Mouse (Mus musculus) gastrocnemius, postnatal 36 days (tissue): ENCODE results near the gene Trim16. TPM values are rescaled to one million over a fixed set of nuclear protein-coding genes. Genes with fewer than 3 reads are reported as not detected.

ENCODE experiments used
- DNase-seq, 2 experiments: peaks; one replicate each; pipeline ENCODE4 v3.0.0; 2022
- intact Hi-C: fragments of 180-260 bp; cut with DNase I; formaldehyde crosslinking; loops from one replicate; pipeline ENCODE4 v1.15.1; 2025
- long read RNA-seq, 2 experiments: library from polyadenylated mRNA; stranded (forward); transcript quantifications; one replicate each; pipeline ENCODE4 v2.0.0; 2021
- total RNA-seq, 2 experiments: library from RNA; stranded (reverse); gene quantifications; 2 replicates each; pipeline ENCODE4 v1.2.3; 2021

The Trim16 gene
- 10 to 100 TPM; 34.2 to 40.7 TPM for total RNA-seq
- long read RNA-seq, experiment 1, transcript Trim16-201 (6 exons, 3,906 nt), result major isoform, 18 of 21 reads
- long read RNA-seq, experiment 1, partial matches to known transcripts, result 1 of 21 reads
- long read RNA-seq, experiment 1, other reads (novel, unspliced or antisense), result 2 of 21 reads
- long read RNA-seq, experiment 2, transcript Trim16-201 (6 exons, 3,906 nt), result major isoform, 17 of 27 reads
- long read RNA-seq, experiment 2, partial matches to known transcripts, result 2 of 27 reads
- long read RNA-seq, experiment 2, other reads (novel, unspliced or antisense), result 8 of 27 reads

DNA sequence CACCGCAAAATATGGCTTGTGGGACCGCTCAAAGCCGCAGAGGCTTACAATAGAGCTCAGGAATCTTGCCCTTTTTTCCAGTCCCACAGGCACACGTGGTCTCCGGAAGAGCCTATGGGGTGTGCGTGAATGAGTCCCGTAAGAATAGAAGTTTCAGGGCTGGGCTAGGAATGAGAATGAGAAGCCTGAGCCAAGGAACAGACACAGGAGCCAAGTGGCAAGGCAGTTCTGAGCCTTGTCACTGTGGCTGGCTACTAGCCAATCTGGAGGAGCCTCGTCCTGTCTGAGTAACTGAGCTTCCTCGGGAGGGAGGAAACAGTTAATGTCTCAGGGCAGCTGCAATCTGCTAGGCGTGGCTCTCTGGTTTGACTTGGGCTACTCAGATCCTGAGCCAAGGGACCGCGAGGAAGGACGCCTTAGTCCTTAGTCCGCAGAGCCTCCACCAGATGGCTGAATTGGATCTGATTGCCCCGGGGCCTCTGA is at the start of gene Trim16:
TSS of gene Trim16 (plus strand) at position 173 of the 483 bp plus-strand sequence.
- intact Hi-C loops, result no loop called here
- DNase-seq, result peak; percentile 71 to 84

DNA sequence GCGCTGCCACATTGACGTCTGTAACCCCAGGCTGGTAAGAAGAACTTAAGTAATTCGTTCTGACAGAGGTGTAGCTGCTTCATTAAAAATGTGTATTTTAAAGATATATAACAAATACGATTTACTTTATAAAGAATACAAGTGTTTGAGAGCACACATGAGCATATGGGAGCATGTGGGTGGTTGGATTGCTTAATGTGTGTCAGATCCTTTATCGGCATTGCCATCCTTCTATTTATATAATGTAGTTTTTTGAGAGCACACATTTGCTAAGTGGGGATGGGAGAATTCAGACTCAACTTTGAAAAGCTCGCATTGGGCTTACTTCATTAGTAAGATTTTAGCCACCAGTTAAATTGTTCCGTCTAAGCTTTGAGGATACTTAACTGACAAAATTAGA is 43.5 kb upstream of the Trim16 start:
- intact Hi-C loops, result no loop called here

DNA sequence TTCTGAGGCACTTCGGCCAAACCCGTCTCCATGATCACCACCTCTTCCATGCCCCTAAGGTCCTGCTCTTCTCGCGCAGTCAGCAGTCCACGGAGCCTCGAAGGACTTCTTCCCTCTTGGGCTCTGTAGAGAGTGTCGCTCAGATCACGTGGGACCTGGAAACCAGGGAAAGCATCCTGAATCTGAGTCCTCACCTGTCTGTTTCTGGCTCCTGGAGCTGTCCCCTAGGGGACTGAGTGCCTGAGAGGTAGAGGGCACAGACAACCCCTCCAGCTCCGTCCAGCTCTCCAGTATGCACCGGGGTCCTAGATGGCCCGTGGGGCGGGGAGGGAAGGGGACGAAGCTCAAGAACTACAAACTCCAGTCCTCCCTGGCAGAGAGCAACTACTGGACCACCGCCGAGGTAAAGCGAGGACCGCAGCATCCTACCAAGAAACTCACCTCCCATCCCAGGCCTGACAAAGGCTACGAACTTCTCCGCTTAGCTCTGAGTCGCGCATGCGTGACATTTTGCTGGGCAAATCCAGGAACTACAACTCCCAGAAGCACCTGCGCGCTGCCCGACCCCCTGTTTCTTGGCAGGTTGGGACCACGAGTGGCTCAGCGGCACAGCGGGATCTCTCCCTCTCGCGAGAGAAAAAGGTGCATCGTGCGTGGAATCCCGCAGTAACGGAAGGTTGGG is 31.0 kb upstream of the Trim16 start, which contains the start of gene Zfp286:
TSS of gene Zfp286 (minus strand) at position 528 of the 682 bp plus-strand sequence.
- intact Hi-C loops, result no loop called here
- DNase-seq, result peak; percentile 66 to 68

More for the DNA sequence above, 43.5 kb upstream of the Trim16 start:
- no peak for DNase-seq

DNA sequence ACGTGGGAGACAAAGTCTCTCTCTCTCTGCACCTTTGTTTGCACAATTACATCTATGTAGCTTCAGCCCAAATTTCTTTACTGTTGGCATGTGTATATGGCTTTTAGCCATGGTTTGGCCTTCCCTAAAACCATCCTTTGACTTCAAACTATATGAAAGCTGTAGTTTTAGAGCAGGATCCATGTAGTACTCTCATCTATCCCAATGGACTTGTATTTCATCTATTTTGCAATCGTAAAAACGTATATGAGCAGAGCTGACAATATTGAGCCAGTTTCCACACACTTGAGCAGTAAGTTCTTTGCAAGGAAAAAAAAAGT is 30.5 kb upstream of the Trim16 start:
- DNase-seq, result no peak
- intact Hi-C loops, result no loop called here

DNA sequence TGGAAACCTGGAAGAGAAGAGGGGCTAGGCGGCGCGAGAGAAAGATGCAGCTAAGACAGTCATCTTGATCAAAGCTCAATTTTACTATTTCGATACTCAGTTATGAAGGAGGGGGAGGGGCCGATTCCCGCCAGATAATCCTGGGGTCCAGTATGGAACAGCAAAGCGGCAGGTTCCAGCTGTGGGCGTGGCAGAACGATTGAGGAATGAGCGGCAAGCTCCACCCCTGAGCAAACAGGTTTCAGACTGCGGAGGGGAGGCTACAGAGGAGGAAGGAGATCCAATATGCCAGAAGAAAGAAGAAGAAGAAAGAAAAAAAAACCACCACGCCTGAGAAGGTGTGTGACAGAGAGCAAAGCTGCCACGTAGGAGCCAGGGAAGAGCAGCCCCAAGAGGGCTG is 15.9 kb upstream of the Trim16 start:
- no peak for DNase-seq
- intact Hi-C loops, result no loop called here

DNA sequence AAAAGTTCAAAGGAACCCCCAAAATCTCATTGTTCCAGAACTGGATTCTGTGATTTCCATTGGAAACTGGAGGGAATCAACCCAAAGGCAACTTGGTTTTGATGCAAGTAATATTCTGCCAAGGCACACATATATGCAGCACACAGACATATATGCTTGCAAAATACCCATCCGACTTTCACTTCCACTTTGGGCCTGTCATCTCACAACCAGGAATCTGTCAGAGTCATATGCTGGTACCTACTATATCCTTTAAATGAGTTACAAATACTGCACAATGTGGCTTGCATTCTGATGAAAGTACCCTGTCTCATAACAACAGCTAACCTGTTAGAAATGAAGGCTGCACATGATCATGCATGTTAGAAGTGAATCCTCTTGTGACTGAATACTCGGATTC is 12.1 kb upstream of the Trim16 start:
- no peak for DNase-seq
- intact Hi-C loops, result loop anchor here (5.0 kb wide), 1 partner anchor 51 kb away; no protein-coding TSS in a partner anchor

DNA sequence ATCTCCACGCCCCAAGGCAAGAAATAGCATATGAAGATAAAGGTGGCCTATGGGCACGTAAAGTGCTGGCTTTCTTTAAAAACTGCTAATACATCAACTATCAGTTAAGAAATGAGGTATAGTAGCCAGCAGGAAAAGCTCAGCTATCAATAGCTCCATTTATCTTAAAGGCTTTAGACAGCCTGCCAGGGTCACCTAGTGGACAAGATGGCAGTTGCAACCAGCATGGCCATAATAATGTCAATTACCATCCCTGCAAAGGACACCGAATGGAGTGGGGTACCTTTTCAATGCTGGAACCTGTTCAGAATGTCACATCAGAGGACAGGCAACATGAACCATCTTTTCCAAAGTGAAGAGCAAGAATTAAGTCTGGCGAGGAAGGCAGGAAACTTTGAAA is 10.8 kb upstream of the Trim16 start:
- intact Hi-C loops, result loop anchor here (5.0 kb wide), 1 partner anchor 52 kb away; no protein-coding TSS in a partner anchor

DNA sequence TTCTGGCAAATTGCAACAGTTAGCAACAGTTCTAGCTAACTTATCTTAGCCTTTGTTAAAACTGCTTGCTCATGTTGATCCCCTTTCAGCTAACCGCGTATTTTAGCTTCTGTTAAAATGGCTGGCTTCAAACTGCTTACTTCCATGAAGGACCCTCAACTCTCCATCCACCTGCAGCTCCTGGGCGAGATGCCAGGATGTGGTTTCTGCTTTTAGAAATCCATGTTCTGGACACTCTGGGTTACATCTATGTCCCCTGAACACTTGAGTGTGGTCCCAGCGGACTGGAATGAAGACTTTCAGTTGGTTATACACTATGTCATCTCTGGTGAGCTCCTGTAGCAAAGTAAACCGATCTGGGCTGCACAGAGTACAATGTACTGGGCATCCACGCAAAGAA is 7.8 kb upstream of the Trim16 start:
- intact Hi-C loops, result no loop called here
- no peak for DNase-seq

More for the DNA sequence above, 10.8 kb upstream of the Trim16 start:
- DNase-seq, result no peak

DNA sequence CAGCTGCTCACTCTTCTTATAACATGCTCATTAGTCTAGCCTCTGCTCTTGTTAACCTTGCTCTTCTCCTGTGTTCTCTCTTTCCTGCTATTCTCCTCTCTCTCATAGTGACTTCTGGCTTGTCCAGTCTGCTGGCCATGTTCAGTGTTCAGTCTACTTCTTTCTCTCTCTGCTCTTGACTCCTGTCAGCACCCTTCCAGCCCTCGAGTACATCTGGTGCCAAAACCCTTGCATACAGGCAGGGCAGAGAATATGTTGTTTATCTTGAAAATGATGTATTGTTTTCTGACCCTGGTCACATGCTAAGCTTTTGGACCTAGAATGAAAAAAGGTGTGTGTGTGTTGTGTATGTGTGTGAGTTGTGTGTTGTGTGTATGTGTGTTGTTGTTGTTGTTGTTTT is 6.5 kb upstream of the Trim16 start:
- intact Hi-C loops, result no loop called here
- no peak for DNase-seq

DNA sequence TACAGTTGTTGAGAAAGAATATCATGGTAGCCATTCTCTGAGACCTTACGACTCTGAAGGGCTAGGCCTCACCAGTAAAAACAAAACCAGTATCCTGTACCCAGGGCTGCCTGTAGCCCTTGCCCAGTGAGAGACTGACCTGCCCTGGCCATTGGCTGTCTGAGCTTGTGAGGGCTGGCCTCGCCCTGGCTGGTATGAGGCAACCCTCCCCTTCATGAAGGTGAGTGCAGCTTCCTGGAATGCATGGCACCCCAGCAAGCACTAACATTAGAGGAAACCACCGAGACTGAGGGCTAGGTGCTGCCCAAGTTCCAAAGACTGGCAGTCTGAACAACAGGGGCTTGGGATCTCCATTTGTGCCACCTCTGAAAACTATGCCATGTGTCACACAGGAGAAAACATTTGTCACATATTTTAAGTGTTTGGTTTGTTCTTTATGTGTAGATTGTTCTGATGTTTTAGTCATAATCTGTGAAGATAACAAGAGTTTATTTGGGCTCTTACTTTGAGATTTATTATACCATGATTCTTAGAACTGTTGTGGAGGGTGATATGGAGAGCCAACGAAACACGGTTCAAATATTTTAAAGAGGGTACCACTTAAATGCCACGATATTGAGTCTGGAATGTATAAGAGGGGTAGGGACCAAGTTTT is 5.9 kb upstream of the Trim16 start:
- intact Hi-C loops, result no loop called here
- no peak for DNase-seq

DNA sequence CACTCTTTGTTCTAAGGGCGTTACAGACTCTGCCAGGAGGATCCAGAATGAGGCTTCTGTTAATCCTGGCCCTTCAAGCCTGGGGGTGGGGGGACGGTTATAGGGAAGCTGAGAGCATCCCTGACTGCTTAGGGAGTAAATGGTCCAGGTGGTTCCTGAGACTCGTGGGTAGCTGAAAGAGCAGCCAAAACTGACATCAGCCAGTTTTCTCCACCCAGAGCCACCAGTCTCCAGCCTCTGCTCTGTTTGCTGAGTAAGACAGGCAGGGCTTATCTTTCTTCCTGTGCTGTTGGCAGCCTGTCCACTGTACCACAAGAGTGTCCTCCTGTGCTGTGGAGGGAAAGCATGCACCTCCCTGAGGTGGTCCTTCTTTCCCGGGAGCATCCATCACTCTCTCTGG is 5.4 kb upstream of the Trim16 start:
- intact Hi-C loops, result no loop called here
- DNase-seq, result no peak

DNA sequence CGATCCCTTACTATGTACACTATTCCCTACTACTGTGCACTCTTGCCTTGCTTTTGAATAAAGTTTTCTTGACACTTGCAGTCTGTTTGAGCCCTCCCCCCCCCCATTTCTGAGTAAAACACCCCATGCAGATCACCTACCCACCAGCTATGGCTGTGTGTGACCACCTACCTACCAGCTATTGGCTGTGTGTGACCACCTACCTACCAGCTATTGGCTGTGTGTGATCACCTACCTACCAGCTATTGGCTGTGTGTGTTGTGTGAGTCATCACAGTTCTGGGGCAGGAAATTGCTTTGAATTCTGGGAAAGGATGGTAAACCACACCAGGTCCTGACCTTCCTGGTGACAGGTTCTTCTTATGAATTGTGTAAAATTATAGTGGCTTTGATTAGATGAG is 4.6 kb upstream of the Trim16 start:
- DNase-seq, result no peak
- intact Hi-C loops, result no loop called here

DNA sequence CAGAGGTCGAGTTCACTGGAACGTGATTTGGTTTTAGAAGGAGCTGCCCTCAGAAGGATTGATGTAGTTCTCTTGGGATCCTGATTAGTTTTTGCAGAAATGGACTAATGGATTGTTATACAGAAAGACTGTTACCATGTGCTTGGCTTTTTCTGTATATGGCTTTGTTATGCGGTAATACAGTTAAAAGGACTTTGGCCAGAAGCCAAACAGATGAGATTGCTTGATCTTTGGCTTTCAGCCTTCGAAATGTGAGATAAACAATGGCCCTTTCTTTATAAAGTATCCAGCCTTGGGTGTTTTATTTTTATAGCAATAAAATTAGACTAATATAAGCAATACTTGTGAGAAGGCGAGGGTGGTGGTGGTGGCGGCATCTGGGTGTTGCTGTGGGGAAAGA is 3.4 kb upstream of the Trim16 start:
- intact Hi-C loops, result no loop called here
- DNase-seq, result no peak

DNA sequence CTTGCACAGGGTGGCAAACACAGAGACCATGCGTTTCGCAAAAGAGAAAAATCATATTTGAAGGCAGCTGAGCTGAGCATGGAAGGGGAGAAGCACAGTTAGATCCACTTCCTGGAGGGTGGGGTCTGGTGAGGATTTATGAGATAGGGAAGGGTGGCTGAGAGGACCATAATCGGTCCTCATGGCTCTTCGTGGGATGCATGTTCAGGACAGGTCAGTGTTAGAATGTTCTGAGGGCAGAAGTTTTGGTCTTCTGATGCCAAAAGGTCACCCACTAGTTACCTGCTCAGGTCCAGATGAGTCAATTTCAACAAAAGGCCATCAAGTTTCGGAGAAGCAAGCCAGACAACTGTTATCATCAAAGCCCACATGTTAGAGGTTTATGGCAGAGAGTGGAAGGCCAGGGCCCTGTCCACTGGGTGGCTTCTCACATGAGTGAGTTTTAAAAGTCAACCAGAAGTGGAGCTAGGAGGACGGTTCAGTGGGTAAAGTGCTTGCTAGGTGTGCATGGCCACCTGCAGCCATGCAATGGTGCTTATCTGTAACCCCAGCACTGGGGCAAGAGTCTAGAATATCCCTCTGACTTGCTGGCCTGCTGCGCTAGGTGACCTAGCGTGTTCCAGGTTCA is 858 bp upstream of the Trim16 start:
- DNase-seq, result no peak
- intact Hi-C loops, result no loop called here

DNA sequence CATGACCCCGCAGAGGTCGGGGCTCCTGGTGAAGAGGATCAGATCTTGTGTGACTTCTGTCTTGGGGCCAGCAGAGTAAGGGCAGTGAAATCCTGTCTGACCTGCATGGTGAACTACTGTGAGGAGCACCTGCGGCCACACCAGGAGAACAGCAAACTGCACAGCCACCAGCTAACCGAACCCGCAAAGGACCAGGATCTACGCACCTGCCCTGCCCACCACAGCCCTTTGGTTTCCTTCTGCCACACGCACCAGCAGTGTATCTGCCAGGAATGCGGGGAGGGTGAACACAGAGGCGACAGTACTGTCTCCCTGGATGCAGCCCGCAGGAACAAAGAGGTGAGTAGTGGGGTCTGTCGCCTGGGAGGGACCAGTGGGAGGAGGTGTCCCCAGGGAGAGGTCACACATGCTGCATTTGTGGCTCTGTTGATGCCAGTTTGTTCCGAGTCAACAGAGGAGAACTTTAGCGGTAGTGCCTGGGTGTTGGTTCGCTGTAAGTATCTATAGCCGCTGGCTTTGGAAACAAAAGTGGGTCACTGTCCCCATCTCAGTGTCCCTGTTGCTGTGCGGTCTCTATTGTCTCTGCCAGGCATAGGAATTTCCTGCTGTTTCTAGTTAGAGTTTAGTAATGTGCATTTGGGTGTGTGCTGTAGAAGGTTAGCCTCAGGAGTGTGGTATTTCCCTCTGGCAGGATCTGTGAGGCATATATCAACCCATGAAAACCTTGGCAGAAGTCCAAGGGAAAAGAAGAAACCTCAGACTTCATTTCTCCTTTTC is 818 bp downstream of the Trim16 start:
- intact Hi-C loops, result no loop called here

DNA sequence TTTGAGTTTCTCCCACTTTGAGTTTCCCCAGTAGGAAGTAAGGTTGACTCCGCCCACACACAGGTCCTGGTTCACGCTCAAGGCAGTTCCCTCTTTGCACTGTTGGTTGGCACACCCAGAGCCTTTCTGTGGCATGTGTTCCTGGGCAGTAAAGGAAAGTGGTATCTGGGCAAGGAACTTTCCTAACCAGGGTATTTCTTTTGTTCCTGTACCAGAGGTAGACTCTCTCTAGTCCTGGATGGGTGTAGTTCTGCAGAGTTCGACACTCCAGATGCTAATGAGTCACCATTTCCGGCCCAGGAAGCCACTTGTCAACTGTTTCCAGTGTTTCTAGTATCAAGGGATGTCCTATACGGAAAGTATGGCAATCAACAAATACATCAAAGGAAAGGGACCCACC is 1.9 kb downstream of the Trim16 start:
- no peak for DNase-seq
- intact Hi-C loops, result no loop called here

More for the DNA sequence above, 818 bp downstream of the Trim16 start:
- no peak for DNase-seq

DNA sequence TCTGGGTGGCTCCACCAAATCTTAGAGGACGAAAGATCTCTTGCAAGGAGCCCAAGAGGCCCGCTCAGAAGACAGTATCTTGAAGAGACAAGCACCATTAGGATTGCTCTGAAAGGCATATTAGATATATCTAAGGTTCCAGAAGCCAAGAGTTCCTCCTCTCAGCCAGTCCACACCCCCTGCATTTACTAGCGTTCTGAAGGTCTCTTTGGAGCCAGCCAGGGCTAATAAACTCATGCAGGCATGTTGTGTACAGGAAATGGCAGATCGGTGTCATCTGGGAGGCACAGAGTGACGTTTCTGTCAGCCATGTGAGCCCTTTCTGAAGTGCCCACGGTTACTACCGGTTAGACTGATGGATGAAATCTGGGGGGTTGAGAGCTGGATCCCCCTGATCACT is 4.2 kb downstream of the Trim16 start:
- intact Hi-C loops, result no loop called here
- DNase-seq, result no peak

DNA sequence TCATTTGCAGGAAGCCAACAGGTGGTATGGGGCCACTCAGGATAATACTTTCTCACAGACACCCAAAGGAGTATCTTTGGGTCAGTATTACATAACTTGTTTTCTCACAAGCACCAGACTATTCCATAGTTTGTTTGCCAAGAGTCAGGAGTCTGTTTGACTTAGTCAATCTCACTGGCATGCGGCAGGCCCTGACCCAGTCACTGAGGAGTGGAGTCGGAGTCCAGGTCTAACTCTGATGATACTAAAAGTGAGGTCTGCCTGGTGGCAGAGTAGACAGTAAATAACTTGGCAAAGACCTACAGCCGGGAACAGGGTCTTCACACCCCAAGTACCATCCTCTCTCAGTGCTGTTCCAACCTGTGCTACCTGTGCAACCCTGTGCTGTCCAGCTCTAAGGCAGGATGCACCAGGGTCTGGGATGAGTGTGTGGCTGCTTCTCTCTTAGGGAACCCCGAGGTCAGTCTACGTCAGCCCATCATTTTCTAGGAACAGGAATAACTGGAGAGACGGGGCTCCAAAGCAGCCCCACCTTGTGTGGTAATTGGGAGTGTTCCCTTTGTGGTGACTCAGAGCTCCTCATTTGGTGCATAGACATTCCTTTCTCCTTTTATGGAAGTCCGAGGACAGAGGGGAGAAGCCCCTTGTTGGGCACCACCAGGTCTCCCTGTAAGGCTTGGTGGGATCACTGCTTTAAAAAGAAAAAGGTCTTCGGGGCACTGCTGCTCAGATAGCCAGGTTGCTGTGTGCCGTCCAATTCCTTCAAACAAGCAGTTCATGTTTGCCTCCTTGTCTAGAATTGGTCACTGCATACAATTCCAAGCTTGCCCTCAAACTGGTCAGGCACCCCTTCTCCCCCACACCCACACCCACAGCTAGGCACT is 5.4 kb downstream of the Trim16 start:
- DNase-seq, result no peak
- intact Hi-C loops, result no loop called here

DNA sequence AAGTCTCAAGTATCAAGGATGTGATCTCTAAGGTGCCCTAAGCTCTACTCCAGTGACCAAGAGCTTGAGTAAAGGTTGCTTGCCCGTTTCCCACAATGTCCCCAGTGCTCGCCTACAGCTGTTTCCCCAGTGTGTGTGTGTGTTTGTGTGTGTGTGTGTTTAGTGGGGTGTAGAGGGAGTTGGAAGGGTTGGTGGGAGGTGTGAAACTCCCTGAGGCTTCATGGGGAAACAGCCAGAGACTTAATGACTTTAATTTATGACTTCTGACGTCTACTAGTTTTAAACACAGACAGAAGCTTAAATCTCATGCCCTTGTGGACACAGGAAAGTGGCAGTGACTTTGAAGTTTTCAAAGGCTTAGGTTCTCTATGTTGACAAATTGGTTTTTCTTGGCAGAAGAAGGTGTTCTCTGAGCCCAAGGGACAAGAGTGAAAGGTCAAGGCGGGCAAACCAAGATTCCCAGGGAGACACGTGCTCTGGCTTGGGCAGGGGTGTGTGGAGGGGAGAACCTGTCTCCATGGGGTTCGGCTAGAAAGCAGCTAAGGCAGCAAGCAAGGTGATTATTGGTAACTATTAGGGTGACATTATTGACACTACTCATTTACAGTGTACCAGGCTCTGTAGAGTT is 6.2 kb downstream of the Trim16 start:
- intact Hi-C loops, result no loop called here
- DNase-seq, result no peak
